Mouse (Mus musculus): ENCODE measurements around the gene Hba-a2.
"Not testable (repeated sequence)": the region's sequence is repeated elsewhere in the genome, so short reads cannot be mapped to it uniquely, and the experiment has no call there.

Gene Hba-a2

DNA sequence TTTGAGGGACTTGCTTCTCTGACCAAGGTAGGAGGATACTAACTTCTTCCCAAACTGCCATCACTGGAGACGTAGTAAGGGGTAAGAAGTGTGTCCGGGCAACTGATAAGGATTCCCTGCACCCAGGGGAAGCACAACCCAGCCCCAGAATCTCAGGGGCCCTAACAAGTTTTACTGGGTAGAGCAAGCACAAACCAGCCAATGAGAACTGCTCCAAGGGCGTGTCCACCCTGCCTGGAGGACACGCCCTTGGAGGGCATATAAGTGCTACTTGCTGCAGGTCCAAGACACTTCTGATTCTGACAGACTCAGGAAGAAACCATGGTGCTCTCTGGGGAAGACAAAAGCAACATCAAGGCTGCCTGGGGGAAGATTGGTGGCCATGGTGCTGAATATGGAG is at the start of gene Hba-a2:
Hba-a2 (plus strand) TSS at position 287 of the 400 bp plus-strand sequence.
- DNase-seq (ENCODE audit: low read depth, low spot score) = not testable (repeated sequence)

DNA sequence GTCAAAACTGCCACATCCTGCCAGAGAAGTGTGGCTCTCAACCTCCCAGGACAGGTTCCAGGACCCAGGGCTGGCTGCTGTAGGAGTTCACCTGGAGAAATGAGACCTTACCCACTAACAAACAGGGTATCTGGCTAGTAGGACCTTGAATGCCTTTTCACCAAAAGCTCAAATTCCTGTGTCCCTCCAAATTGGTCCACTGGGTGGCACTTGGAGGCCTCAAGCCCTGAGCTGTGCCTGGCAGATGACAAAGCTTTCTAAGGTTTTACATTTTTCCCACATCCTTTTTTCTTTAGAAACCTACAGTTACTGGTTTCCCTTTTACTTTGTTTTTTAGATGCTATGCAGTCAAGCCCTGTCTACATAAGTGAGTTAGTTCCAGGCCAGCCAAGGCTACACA is 49.2 kb upstream of the Hba-a2 start:
- no peak for DNase-seq (ENCODE audit: low read depth, low spot score)

DNA sequence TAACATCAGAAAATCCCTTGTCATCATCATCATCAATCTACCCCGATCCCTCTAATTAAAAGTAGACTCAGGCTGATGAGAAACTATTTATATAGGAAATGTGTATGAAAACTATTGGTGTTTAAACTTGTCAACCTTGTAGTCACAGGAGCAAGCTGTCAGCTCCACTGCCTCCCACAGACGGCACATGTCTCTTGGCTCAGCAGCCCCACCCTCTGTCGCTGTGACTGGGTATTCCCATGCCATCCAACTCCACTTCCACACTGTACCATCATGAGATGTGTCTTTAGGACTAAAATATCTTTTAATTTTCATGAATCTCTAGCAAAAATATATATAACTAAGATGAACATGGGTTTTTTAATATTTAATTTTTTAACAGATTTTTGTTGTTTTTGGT is 47.9 kb upstream of the Hba-a2 start:
- DNase-seq (ENCODE audit: low read depth, low spot score) = no peak

DNA sequence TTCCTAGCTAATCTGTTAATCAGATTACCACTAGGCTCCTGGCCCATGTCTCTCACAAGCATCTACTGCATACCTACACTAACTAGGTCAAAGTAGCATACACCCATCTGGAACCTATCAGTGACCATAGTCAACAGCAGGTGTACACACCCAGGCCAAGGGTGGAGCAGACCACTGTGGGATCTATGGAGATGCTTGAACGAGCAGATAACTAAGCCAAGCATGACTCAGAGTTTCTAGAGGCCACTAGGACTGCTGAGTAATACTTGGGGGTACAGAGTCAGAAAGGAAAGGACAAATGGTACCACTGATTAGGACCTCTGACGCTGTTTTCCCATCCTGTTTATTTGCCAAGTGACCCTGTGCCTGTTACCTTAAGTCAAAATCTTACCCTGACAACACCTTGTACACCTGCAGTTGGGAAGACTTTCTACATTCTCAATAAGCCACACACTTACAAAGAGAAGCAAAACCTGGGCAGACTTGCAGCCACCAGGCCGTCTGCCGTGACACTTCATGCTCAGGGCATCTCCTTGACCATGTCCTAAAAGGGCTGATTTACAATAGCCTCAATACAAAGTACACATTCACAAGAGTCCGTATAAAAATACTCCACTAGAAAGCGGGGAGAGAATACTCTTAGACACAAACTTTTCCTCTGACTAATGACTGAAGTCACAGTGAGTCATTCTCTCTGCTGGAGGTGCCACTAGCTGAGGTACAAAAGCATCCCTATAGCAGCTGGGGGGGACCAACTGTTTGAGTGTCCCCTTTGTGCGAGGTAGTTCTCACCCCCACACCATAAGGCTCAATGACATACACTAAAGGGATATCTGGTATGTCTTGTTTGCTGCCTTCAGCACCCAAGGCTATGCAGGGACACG is 45.2 kb upstream of the Hba-a2 start:
- no peak for DNase-seq (ENCODE audit: low read depth, low spot score)

- DNase-seq (ENCODE audit: low read depth, low spot score) = no peak
Observed at GRCm38 (mm10) chr11:32253121-32253520, 43.2 kb upstream of the Hba-a2 start.

DNA sequence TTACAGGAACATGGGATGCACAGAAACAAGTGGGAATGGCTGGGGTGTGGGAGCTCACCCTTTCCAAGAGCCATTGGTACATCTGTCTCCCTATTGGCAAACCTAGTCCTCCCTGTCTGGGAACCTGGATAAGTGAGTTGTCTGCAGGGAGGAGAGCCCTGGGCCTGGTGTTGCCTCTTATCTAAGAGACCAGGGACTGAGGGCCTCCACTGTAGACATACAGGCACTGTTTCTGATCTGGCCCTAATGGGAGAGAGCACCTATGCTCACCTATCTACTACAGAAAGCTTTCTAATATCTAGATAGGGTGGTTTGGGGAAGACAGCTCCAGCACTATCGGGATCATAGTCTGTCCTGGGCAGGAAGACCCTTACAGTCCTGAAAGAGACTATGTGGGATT is 40.1 kb upstream of the Hba-a2 start:
- DNase-seq (ENCODE audit: low read depth, low spot score) = no peak

- no peak for DNase-seq (ENCODE audit: low read depth, low spot score)
Observed at GRCm38 (mm10) chr11:32256566-32256965, 39.7 kb upstream of the Hba-a2 start.

GRCm38 (mm10) chr11:32262674-32263415 is 33.4 kb upstream of the Hba-a2 start:
- no peak for DNase-seq (ENCODE audit: low read depth, low spot score)

GRCm38 (mm10) chr11:32265117-32265738 is 31.1 kb upstream of the Hba-a2 start:
- DNase-seq (ENCODE audit: low read depth, low spot score) = peak; percentile 7

DNA sequence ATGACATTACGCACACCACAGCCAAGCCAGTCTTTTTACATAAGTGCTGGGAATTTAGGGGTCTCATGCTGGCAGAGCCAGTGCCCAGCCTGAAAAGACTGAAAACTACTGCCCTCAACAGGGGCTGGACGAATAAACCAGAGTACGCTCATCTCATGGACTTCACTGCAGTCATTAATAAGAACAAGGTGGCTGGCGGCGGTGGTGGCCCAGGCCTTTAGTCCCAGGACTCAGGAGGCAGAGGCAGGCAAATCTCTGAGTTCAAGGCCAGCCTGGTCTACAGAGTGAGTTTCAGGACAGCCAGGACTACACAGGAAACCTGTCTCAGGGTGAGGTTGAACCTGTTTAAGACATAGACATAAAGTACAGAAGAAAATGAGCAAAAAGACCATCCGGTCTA is 30.1 kb upstream of the Hba-a2 start:
- DNase-seq (ENCODE audit: low read depth, low spot score) = no peak

- peak; percentile 13 for DNase-seq (ENCODE audit: low read depth, low spot score)
Observed at GRCm38 (mm10) chr11:32266776-32267175, 29.5 kb upstream of the Hba-a2 start.

DNA sequence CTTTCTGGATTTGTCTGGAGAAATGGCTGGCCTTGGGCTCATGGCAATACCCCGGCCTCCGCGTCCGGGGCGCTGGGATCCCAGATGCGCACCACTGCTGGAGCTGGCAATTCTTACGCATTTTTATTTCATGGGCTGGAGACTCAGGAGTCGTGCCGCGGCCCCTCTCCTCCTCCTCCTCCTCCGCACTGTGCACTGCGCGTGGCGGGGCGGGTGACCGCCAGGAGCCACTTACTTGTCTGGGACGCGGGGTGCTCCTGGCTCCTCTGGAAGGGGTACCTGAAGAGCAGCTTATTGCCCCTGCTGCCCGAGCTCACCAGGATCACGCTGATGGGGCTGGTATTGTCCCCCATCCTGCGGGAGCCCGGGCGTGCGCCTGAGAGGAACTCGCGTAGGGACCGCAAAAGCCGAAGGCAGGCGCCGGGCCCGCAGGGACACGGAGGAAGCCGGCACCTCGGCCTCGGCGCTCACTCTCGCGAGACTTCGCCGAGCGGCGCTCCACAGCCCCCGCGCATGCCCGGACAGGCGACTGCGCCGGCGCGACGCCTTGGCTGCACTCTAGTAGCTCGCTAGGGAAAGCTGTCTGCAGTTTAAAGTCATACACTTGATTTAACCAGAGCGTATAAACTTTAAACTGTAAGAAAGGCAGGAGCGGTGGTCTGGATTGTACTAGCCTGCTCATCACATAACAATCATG is 29.0 kb upstream of the Hba-a2 start, which contains the start of gene Nprl3:
Nprl3 (minus strand) TSS at position 520 of the 697 bp plus-strand sequence.
- DNase-seq (ENCODE audit: low read depth, low spot score) = peak; percentile 98

DNA sequence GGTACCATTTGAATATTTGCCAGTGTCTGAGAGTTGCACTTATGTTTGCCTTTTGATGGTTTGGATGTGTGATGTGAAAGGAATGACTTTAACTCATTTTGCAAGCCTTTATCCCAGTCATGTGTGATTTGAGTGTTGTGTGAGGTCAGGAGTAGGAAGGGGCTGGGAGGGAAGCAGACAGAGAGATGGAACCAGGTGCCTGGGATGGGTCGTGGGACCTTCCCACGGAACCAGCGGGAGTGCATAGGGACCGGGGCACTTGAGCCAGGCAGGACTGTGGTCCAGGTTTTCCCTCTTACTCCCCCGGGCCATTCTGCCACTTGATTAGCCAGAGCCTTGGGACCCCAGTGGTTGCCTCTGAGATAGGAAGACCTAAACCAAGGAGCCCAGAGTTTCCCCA is 28.3 kb upstream of the Hba-a2 start:
- DNase-seq (ENCODE audit: low read depth, low spot score) = no peak

GRCm38 (mm10) chr11:32268952-32269351 is 27.3 kb upstream of the Hba-a2 start:
- no peak for DNase-seq (ENCODE audit: low read depth, low spot score)

- no peak for DNase-seq (ENCODE audit: low read depth, low spot score)
Observed at GRCm38 (mm10) chr11:32271178-32271577, 25.1 kb upstream of the Hba-a2 start.

GRCm38 (mm10) chr11:32276347-32276746 is 19.9 kb upstream of the Hba-a2 start, which contains the start of gene Hba-x:
Gene Hba-x (plus strand): TSS chr11:32276400.
- no peak for DNase-seq (ENCODE audit: low read depth, low spot score)

DNA sequence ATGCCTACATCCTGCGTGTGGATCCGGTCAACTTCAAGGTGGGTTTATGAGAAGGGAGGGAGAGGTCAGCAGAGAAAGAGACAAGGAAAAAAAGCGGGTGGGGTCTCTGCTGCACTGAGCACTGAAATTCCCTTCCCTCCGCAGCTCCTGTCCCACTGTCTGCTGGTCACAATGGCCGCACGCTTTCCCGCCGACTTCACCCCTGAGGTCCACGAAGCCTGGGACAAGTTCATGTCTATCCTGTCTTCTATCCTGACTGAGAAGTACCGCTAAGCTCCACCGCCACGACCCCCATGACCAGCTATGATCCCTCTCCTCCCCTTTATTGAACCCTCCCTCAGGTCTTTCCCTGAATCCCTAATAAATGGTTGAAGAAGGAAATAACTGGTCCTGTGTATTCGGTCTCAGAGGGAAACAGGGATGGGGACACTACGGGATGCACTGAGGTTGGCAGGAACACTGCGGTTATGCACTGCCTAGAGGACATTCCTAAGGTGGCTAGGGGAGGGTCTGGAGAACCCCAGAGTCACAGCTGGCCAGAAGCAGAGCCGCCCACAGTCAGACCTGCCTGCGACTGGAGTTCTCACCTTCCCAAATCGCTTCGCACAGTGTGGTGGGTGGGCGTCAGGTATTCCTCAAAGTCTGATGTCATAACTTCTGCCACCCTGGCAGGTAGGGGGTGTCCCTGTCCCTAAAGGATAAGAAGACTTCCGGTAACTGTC is 18.4 kb upstream of the Hba-a2 start:
- no peak for DNase-seq (ENCODE audit: low read depth, low spot score)

DNA sequence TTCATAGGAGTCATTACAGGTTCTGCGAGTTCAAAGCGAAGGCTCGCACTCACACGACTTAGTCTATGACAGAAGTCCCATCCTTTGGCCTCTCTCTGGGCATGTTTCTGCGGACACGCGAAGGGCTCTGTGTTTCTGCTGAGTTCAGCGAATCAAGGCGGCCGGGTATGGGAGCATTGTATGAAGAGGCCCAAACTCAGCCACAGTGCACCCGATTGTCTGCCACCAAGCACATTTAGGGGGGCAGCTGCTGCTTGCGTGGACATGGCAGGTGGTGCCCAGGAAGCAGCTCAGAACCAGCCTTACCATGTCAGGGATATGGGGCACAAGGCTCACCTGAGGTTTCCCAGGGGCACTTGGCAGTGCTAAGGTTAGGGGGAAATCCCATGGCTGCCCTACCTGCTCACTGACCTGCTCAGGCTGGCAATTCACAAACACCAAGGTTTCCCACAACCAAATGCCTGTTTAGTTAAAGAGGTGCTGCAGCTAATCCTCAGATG is 17.8 kb upstream of the Hba-a2 start:
- DNase-seq (ENCODE audit: low read depth, low spot score) = no peak

DNA sequence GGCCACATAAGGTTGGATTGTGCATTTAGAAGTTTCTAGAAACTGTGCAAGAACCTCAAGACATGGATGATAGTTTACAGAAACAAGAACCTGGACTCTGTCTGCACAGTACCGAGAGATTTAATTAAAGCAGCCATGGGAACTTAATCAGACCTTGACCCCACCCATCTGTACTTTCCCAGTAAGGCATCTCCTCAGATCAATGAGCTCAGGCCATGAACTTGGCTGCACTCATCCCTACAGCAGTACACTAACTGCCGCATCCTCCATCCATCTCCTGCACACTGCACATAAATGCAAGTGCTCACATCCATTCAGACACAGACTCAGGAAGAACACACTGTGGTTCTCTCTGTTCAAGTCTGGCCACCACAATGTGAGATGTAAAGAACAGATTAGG is 15.6 kb upstream of the Hba-a2 start:
- DNase-seq (ENCODE audit: low read depth, low spot score) = no peak

- no peak for DNase-seq (ENCODE audit: low read depth, low spot score)
Observed at GRCm38 (mm10) chr11:32281416-32282144, 14.7 kb upstream of the Hba-a2 start.

Data from CD4-positive, CD25-positive, alpha-beta regulatory T cell, adult 2 months (primary cell).